Mouse (Mus musculus): ENCODE results near the gene Ran.
"Not testable (repeated sequence)": the region's sequence is repeated elsewhere in the genome, so short reads cannot be mapped to it uniquely, and the experiment has no call there.

The Ran gene

DNA sequence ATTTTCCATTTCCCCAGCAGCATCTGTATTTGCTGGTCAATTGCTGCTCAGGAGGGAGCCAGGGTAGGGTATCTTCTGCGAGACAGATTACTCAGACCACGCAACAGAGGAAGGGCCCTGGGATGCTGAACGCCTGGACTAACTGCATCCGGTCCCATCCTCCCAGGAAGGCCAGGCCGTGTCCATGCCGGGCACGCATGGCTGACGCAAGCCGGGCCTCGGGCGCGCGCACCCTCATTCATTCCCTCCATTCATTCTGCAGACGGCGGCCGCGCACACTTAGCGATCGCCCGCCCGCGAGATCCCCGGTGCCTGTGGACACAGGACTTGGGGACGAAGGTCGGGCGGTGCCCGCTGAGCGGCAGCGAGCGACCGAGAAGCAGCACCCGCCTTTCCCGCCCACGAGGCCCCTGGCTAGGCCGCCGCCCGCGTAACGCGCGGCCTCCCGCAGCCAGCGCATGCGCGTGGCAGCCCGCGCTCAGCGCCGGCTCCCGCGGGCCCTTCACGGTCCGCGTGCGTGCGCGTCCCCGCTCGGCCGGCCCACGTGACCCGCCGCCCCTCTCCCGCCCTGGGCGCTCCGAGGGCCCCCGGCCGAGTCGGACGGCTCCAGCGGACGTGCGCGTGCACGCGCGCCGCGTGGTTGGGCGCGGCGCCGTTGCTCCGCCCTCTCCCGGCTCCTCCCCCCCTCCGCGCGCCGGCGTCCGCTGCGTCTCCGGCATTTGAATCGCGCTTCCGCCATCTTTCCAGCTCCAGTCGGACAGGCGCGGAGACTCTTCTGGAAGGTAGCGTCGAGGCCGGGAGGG is at the start of gene Ran:
TSS of gene Ran (plus strand) at position 573 of the 803 bp plus-strand sequence.
- DNase-seq, result peak; percentile 96

DNA sequence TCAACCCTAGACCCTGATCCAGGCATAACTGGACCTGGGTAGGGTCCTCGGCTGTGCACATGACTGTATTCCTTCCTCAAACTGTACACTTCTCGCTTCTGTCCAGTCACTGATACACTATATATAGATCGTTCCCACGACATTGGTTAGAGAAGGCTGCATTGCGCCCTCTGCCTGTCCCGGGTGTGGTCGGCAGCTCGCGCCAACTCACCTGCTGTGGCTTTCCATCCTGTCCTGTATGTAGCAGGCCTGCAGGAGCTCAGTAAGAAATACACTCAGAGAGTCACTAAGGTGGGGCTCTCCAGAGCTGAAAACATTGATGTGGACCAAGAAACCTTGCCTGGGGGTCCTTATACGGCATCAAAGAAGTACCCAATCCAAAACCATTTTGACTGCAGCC is 49.0 kb upstream of the Ran start:
- no peak for DNase-seq

DNA sequence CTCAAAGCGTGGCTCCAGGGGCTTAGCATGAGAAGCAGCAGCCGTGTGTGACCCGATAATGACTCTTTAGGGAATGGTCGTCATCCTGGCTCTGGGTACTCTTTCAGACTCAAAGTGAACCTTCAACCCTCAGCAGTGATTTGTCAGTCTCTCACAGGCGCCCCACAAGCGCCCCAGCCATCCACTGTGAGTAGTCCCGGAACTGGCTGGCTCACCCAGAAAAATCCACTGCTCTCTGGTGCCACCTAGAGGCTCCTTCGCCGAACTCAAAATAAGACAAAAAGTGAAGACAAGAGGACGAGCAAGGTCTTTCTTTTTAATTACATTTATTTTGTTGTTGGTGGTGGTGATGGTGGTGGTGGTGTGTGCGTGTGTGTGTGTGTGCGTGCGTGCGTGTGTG is 48.6 kb upstream of the Ran start:
- DNase-seq, result peak; percentile 25

- DNase-seq, result no peak
Measured at GRCm38 (mm10) chr5:128976266-128976665, 43.6 kb upstream of the Ran start.

- DNase-seq, result not testable (repeated sequence)
Measured at GRCm38 (mm10) chr5:128977466-128977865, 42.4 kb upstream of the Ran start.

DNA sequence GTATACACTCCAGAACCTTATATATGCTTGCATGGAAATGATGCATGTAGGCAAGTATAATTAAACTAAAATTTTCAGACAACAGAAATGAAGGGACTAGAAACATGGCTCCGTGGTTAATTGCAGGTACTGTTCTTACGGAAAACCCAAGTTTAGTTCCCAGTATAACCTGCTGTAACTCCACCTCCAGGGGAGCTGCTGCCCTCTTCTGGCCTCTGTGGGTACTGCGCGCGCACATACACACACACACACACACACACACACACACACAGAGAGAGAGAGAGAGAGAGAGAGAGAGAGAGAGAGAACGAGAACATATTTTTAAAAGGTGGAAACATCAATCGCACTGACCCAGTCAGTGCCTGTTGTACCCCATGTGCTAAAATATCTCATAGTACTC is 40.9 kb upstream of the Ran start:
- DNase-seq, result no peak

DNA sequence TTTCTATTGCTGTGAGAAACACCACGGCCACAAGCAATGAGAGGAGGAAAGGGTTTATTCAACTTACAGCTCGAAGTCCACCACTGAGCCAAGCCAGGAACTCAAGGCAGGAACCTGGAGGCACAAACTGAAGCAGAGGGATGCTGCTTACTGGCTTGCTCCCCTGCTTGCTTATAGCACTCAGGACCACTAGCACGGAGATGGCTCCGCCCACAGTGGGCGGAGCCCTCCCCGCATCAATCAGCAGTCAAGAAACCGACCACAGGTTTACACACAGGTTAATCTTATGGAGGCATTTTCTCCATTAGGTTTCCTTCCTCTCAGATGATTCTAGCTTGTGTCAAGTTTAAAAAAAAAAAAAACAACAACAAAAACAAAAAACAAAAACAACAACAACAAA is 39.0 kb upstream of the Ran start:
- DNase-seq, result no peak

- peak; percentile 49 for DNase-seq
Measured at GRCm38 (mm10) chr5:128981607-128982006, 38.3 kb upstream of the Ran start.

GRCm38 (mm10) chr5:128984536-128984935 is 35.3 kb upstream of the Ran start:
- DNase-seq, result no peak

DNA sequence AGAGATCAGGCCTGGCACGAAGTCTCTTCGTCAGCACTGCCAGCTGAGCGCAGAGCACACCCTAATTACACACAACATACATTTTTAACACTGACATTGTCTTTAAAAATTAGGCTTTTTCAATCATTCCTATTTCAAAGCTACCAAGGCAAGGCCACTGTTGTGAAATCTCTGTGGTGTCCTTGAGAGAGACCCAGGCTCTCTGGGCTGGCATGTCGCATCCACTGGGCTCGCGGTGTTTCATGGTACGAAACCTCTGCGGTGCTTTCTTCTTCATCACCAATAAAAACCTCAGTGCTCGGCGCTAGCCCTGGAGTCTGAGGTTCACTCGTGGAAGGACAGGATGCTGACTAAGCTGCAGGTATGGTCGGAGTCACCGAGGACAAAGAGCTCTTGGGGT is 33.9 kb upstream of the Ran start:
- DNase-seq, result no peak

DNA sequence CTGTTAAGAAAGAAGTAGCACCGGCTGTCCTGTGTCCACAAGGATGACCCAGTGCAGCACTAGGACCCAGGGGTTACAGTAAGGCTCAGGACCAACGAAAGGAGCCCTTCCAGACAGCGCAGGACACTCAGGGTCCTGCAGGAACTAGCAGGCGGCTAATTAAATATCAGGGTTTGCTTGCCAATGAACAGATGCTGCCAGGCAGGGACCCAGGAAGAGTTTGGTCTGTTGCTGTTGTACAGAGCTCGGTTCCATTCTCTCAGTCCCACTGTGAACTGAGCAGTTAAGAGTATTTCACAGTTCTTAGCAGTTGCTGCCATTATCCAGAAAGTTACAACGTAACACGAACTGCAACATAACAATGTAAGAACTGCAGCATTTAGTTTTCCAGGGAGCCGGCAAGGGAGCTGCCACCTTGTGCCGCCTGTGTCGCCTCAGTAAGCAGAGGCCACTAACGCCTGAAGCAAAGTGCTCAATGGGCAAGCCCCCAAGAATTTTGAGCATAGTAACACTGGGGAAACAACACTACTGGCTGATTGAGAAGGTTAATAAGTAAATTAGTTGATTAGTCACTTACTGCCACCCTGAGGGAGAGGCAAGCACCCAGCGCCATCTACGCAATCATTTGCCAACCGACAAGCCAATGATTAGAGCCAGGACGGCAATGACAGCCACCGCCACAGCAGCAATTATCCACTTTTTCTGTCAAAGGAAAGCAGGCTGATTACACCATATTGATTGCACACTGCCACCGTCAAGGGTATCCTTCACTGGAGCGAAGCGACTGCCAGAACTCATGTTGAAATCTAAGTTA is 32.5 kb upstream of the Ran start:
- no peak for DNase-seq

DNA sequence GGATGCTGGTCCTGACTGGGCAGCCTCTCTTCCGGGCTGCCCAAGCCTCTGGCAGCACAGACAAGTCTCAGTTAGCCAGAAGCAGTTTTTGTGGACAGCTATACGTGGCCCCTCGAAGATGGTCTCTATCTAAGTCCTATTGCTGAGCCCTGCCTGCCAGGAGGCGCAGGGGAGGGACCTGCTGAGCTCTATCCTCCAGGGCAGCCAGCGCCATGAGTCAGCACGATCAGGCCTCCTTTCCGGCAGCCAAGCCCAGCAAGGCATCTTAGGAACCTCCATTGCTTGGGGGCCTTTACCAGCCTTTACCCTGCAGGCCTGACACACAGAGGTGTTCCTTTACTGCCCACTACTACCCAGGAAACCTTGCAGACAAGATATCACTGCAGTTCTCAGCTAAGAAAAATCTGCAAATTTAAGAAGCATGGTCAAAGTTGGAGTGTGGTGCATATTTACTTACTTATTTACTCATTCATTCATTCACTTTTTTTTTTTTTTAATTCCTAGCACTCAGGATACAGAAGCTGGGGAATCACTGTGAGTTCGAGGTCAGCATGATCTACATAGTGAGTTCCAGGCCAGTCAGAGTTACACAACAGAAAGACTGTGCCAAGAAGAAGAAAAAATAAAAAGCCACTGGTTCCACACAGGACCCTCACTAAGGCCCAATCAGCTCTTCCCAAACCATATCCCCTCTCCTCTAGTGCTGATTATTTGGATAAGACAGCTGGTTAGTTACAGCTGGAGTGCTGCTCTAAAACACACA is 19.0 kb upstream of the Ran start:
- DNase-seq, result no peak

DNA sequence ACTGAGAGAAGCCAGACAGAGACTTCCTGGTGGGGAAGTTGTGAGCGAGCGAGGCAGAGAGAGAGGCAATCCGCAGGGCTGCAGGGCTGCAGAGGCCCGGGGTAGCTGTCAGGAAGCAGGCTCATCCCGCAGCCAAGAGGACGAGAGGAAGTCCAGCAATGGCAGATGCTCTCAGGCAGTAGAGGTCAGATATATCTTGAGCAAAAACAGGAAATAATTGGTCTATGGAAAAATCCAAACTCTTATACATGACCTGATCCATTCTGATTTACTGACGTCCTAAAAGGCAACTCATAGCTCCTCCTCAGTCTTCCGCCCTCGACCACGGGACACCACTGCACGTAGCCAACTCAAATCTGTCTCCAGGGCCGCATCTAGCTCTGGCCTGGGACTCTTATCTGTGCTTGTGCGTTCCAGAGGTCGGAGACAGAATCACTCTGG is 17.3 kb upstream of the Ran start:
- no peak for DNase-seq

DNA sequence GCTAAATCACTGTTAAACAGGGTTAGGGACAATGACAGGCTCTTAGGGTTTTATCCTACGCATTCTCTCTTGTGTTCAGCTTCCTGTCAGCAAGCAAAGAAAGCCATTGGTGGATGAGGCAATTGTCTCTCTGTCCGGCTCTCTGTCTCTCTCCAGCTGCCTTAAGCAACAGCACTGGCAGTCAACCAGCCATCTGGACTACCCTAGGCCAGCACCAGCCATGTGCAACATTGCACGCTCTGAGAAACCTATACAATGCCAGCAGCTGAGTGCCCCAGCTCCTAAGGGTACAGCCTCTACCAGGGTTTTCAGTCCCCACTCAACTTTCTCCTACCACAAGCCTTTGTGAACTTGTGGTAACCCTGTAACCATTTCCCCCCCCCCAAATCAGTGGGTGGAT is 14.5 kb upstream of the Ran start:
- no peak for DNase-seq

DNA sequence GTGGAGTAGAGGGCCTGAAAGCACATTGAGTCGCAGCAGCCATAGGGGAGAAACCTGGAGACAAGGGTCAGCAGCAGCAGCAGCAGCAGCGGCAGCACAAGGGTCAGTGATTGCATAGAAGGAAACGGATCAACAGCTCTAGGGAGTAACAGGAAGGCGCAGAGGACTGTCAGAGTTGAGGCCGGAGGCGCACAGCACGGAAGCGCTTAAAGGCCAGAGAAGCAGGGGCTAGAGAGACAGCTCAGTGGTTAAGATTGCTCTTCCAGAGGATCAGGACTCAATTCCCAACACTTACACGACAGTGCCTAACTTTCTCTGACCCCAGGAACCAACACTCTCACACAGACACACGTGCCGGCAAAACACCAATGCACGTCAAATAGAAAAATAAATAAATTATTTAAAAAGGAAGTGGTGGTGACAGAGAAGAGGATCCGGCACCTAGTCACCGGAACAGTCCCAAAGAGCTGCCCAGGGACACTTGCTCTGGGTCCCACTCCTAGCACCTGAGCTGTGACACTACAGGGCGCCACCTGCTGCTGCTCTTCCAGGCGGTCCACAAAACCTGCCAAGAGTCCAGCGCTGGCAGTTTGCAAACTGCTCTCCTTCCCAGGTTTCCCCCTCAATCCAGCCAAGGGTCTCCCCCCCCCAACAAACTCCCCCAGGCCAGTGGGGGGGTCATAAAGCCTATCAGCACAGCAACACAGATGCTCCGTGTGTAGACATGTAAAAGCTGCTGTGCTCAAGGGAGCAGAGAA is 13.7 kb upstream of the Ran start:
- DNase-seq, result no peak

DNA sequence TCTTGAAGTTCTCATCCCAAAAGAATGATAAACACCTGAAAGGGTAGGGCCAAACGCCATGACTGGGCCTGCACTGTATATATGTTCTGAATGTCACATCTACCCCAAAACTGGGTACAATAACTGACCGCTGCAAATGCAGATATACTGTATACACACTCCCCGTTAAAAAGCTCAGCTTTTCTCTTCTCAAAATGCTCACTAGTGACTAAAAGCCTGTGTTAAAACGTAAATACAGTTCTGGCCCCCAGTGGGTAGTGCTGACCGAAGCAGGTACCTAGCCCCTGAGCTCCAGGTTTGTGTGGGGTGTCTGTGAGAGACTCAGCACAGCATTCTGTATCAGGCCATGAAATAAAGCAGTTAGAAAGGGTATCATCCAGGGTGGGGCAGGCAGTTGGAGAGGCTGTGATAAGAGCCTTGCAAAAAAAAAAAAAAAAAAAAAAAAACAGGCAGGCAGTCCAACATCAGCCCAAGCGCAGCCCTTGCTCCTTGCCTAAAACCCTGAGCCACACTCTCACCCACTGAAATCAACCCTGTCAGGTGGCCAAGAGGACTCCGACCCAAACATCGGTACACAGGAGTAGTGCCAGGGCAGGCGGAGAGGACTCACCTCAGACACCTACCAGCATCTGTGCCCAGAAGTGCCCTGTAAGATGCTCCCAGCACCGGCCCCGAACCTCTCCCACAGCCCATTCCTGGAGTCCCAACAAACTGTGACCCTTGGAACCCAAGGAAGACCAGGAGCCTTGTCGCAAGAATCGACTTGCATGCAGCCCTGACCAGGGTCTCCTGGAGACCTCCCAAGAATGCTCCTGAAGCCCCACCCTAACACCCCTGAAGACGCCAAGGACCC is 12.5 kb upstream of the Ran start:
- DNase-seq, result peak; percentile 57

- DNase-seq, result no peak
Measured at GRCm38 (mm10) chr5:129008008-129008407, 11.9 kb upstream of the Ran start.

- DNase-seq, result peak; percentile 90
Measured at GRCm38 (mm10) chr5:129008412-129008826, 11.4 kb upstream of the Ran start, which contains the start of gene Stx2. Gene Stx2 (minus strand): TSS chr5:129008574.

GRCm38 (mm10) chr5:129009577-129009976 is 10.3 kb upstream of the Ran start:
- DNase-seq, result no peak

- no peak for DNase-seq
Measured at GRCm38 (mm10) chr5:129010937-129011336, 8.9 kb upstream of the Ran start.

GRCm38 (mm10) chr5:129015020-129015419 is 4.8 kb upstream of the Ran start:
- DNase-seq, result no peak

- DNase-seq, result no peak
Measured at GRCm38 (mm10) chr5:129015540-129015939, 4.3 kb upstream of the Ran start.

Data from cerebellum, adult 9-11 months (tissue).